Mouse (Mus musculus): ENCODE results near the gene Gm1140. TPM values are rescaled to one million over a fixed set of nuclear protein-coding genes. Genes with fewer than 3 reads are reported as not detected.
"Not testable (repeated sequence)": the region's sequence is repeated elsewhere in the genome, so short reads cannot be mapped to it uniquely, and the experiment has no call there.

Gm1140 gene
- not detected for total RNA-seq (2021)
- long read RNA-seq: 0 reads

DNA sequence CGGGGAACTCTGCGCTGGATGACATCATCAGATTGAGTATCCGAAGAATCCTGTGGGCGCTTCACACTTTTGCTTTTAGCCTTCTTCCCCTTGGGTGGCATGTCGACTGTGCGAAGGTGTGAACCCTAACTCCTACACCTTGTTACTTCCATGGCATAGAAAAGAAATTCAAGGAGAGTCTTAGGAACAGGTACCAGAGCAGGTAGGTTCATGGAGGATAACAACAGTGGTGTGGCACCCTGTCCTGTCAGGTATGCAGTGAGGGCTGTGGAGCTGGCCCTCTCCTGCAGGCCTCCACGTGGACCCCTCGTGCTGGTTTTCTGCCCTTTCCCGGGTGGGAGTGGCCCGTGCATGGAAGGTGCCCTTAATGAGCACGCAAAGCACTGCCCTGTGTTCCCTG, at the start of gene Gm1140:
Gene Gm1140 (minus strand): TSS at position 101 of the 400 bp plus-strand sequence.
- DNase-seq (ENCODE audit: low spot score in 2 of 2): not testable (repeated sequence)

DNA sequence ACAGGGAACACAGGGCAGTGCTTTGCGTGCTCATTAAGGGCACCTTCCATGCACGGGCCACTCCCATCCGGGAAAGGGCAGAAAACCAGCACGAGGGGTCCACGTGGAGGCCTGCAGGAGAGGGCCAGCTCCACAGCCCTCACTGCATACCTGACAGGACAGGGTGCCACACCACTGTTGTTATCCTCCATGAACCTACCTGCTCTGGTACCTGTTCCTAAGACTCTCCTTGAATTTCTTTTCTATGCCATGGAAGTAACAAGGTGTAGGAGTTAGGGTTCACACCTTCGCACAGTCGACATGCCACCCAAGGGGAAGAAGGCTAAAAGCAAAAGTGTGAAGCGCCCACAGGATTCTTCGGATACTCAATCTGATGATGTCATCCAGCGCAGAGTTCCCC, 2.0 kb upstream of the Gm1140 start, which contains the start of gene Gm14692:
Gene Gm14692 (plus strand): TSS at position 301 of the 400 bp plus-strand sequence.
- not testable (repeated sequence) for DNase-seq (ENCODE audit: low spot score in 2 of 2)

Other genes with a start within 250 kb of the Gm1140 start
- not detected for gene Gm14692, start 2.1 kb upstream of the Gm1140 start, total RNA-seq (2021)
- not detected for gene 4933436I01Rik, start 227.9 kb upstream of the Gm1140 start, total RNA-seq (2021)